Mouse (Mus musculus) MEL-GATA-1-ER (cell line): ENCODE measurements around the gene Pax3.

Experiments
- DNase-seq: peaks from one replicate; pipeline ENCODE4 v3.0.0-alpha.2; 2012; ENCODE audit warnings: low read depth; ENCODE audit errors: extremely low read depth

Gene Pax3

DNA sequence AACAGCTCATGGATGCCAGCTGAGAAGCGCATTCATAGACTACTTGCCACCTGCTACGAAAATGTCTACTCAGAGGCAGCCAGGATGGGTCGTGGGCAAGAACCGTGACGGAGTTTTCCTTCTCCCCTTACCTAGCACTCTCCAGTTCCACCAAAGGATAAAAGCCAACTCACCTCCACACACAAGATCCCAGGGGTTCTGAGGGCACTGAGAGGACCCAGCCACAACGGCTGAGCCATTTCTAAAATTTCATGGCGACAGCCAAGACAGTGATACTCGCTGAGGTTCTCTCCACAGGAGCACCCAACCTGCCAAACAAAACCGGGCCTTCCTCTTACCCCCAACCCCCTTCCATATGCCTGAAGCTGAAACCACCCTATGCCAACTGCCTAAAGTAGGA lies 2.3 kb upstream of the Pax3 start:
- no peak for DNase-seq

DNA sequence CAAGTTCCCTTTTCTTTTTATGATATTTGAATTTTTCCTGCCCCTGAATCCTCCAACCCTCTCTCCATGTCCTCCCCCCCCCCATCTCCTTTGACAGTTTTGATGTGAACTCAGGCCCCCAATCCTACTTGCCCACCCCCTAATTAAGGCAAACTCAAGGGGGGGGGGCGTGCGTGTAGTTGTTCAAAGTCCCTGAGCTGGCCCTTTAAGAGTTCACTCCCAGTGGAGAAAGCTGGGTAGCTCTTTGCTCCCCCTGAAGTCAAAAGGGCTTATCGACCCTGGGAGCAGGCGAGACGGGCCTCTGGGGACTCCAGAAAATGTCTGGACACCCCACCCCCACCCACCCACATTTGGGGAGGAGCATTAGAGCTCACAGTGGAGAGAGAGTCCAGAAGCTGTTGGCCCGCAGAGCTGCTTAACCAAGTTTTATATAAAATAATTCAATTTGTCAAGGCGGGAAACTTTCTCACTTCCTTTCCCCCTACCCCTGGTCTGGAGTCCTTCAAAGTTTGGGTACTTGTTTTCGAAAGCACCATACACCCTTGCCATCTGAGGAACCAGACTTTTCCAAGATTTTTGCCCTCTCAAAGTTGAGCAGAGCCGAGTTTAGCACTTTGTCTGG lies 1.5 kb upstream of the Pax3 start:
- no peak for DNase-seq

DNA sequence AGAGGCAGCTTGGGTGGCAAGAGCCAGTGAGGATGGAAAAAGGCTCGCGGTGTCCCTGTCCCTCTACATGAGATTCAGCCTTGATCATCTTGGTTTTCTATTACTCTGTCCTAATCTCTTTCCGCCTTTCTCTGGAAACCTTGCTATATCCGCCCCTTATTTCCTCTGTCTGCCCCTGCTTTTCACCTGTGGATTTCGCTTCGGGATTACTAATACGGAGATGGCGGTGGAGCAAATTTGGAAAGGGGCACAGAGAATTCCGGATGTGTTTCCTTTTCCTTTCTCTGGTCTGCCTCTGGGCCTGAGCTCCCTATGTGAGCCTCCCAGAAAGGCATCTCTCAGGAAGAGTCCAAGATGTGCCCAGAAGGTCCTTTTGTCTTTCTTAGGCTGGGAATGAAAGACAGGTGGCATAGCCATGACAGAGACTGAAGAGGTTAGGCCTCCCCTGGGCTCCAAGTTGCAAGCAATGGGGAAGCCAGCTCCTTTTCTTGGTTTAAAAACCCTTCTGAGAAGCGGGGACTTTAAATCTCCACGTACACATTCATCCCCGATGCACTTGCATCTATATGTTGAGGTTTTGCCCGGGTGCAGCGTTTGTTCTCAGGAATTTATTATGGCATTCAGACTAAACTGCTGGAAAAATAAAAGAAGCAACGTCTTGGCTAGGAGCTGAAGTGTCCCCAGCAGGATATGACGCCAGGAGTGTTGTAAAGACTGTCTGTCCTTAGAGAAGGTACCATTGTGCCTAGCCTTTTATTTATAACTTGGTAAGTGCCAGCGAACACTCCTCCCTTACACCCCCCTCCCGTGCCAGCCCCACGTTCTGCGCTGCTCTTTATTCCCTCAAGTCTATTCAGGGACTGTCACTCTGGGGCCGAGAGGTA lies 659 bp upstream of the Pax3 start:
- DNase-seq: no peak

DNA sequence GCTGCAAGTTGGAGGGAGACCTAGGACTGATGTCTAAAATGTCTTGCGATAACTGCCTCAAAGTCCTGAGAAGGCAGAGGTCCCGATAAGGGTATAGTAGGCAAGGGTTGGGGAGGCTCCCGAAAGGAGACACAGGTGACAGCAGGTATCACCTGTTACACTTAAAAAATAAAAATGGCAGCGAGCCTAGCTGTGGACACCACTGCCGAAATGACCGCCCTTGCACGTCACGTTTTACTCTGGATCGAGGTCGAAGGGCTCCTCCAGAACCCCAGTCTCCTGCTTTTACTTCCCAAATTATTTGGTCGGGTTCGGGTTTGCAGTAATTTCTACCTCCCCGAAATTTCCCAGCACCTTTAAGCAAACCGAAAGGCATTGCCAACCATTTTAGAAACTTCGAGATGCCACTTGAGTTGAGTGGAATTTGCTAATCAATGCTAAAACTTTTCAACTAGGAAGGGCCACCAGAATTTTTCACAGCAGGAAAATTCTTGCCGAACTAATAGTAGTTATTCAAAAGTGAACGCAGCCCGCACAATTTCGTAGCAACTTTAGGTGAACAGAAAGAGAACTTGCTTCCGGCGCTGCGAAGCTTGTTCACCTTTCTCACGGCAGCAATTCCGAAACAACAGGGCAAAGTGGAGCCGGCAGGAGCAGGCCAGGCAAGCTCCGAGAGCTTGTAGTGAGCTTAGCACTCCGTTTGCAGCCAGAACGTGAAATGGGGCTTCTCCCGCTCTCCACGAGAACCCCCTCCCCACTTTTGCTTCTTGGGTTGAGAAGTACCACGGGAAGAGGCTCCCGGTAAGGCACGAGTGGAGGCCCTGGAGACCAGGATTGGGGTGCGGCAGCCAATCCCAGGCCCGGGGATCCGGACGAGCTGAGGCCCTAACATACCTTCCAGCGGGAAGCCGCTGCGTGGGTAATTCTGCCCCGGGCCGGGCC lies 892 bp downstream of the Pax3 start:
- no peak for DNase-seq

DNA sequence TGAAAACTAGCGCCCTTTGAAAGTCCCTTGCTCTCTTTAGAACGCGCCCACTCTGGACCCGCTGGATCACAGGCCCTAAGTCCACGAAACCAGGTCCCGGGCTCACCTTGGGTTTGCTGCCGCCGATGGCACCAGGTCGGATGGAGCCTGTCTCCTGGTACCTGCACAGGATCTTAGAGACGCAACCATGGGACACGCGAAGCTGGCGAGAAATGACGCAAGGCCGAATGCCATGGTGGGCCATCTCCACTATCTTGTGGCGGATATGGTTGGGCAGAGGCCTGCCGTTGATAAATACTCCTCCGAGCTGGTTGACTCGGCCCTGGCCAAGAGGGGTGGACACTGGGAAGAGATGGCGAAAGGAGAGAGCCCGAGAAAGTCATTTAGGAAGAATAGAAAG lies 1.8 kb downstream of the Pax3 start:
- no peak for DNase-seq

DNA sequence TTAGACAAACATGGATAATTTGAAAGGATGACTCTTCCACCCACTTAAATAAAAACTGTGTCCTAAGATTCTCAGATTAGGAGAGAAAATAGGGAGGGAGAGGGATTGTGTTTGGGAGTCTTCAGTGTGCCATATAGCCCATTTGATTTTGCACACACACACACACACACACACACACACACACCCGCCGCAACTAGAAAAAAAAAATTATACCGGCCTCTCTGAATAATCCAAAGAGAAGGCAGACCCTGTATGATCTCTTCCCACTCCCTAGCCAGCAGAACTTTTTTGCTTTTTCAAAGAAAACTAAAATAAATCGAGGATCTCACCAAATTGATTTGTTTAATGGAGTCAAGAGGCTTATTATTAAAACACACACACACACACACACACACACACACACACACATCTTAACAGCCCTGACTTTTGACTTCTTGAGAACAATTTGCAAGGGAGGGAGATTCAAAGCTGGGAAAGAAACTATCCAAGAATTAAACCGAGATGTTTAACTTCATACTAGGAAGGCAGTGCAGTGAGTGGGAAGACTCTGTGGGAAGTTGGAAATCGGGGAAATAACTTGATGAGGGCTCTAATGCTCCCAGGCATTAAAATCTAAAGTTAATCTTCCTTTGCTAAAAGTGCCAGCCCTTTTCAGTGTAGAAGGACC lies 2.4 kb downstream of the Pax3 start:
- no peak for DNase-seq

DNA sequence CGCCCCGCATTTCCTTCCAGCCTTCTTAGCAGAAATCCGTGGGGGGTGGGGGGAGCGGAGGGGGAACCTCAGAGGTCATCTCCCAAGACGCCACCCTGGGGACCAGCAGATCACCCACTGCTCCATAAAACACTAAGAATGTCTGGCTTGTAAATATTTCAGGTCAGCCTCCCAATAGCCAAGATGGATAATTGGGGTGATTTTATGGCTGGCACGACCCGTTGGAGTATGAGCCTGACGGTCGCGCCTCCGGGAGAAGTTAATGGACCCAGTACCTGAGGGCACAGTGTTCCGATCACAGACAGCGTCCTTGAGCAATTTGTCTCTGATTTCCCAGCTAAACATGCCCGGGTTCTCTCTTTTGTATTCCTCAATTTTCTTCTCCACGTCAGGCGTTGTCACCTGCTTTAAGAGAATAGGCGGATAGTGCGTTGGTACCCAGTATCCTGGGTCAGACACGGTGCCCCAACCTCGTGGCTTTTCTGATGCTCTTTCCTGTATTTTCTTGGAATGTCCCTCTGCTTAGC lies 3.4 kb downstream of the Pax3 start:
- no peak for DNase-seq

DNA sequence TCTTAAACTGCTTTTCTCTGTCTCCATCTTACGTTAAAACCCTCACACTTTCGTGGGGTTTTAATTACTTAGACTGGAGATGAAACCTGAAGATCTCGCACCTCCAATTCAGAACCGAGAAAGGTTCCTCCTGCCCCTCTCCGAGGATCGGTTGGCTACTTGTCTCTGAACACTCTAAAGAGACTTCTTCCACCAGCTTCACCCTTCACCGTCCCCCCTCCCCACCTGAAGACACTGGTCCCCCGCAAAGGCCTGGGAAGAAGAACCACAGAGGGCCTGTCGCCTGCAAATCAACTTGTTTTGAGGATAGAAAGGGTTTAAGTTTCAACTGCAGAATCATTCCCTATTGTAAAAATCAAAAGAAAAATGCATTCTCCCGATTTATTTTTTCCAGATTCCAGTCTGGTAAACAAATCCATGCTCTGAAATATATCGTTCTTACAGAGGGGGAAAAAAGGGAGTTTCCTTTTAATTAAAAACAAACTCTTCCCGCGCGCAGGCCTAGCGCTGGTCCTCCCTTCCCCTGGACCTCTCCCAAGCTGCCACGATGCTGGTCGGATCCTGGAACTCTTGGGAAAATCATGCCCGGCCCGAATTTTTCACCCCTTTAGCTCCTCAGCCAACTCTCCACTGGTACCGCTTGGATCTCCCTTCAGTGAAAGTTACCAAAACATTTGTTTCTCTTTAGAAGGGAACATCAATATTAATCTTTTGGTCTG lies 4.0 kb downstream of the Pax3 start:
- DNase-seq: no peak

DNA sequence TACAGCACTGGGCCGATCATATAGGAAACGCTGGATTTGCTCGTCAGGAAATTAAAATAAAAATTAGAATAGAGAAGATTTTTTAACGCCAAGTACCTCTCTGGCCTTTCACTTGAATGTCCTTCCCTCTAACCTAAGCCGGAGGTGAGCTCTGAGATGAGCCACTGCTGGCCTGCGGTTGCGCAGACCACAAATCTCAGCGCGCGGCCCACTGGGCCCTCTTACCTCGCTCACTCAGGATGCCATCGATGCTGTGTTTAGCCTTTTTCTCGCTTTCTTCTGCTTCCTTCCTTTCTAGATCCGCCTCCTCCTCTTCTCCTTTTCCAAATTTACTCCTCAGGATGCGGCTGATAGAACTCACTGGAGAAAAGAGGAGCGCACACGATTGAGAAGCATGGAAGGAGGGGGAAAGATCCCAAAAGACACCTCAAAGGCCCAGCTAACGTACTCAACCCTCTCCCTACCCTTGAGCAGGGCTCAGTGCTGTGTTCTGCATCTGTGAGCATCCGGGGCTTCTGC lies 4.7 kb downstream of the Pax3 start:
- DNase-seq: no peak

DNA sequence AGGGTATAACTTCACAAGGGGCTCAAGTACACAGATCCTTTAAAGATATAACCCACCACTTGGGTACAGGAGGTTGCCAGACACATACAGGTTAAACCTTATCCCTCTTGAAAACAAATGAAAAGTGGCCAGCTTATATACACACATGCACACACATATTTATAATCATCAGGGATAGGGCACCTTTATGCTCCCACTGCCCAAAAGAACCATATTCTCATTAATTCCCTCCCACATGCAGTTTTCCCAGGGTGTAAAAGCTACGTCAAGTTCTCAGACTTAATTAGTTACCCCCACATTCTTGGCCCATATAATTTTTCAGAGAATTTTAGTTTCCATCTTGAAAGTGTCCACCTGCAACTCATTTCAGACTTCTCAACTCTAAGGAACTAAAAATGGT lies 5.2 kb downstream of the Pax3 start:
- no peak for DNase-seq

DNA sequence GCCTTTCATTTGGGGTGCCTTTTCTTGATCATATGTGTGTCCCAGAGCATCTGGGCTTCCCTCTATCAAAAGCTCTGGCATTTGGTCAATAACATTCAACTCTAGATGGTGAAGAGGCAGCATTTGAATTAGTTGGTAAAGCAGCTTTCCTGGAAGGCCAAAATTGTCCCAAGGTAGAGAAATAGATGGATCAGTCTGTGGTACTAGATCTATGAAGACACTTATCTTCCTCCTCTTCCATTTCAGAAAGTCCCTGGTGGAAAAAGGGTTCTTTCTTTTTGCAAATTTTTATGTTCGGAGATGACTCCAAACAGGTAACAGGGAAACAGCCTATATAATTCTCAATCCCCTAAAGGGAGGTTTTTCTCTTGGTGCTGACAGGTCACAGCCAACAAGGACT lies 5.6 kb downstream of the Pax3 start:
- no peak for DNase-seq

DNA sequence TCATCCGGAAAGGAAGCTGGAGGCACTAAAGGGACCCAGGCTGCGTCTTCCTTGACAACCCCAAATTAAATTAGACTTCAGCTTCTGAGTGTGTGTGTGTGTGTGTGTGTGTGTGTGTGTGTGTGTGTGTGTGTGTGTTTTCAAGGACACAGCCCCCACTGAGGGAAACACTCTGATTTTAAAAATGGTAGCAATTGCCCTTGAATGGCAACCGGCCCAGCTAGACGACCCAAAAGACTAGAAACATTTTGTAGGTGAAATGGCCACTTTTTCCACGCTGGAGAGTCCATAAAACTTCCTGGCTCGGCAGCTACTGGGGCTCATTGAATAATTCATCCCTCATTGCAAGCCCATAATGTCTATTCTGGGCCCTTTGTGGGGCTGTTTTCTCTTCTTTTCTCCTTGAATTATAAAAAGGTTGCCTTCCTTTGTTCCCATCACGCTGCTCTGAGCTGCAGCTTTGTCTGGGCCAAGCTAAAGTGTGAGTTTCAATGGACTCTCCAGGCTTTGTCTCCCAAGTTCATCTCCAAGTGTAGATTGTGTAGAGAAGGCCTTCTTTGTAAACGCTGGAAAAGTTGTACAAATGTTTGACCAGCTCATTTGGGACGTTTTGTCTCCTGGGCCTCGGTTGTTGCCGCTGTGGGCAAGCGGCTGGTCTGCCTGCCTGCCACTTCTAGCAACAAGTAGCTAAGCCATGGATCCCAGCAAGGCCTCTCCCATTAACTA lies 6.4 kb downstream of the Pax3 start:
- no peak for DNase-seq

DNA sequence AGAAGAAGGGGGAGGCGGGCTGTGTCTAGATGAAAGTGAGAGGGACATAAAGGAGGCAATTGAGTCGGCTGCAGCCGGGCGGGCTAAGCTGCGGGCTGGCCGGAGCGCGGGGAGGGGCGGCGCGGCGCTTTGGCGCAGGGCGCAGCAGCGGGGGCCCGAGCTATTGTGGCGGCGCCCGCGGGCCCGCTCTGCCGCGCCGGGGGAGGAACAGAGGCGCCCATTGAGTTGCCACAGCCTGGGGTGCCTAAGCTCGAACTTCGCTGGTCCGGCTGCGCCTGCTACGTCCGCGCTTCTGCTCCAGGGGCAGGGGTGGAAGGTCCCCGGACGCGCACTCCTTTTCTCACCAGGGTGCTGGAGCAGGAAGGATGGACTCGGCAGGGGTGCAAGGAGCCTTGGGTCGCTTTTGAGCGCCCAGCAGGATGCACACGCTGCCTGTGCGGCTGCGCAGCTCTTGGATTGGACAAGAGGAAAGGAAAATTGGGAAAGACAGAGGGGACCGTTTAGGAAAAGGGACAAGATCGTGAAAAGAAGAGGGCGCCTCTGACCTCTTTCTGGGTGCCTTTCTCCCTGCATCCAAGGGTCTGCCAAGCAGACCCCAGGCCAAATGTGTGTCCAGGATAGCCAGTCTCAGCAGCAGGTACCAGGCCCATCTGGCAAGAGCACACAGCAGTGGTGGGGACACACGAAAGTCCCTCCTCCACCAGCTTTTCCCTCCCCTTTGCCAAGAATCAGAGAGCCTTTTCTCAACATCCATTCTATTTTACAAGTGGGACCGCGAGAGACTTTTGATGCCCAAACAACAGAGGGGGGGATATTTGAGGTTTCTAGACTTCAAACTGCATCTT lies 7.2 kb downstream of the Pax3 start:
- no peak for DNase-seq

DNA sequence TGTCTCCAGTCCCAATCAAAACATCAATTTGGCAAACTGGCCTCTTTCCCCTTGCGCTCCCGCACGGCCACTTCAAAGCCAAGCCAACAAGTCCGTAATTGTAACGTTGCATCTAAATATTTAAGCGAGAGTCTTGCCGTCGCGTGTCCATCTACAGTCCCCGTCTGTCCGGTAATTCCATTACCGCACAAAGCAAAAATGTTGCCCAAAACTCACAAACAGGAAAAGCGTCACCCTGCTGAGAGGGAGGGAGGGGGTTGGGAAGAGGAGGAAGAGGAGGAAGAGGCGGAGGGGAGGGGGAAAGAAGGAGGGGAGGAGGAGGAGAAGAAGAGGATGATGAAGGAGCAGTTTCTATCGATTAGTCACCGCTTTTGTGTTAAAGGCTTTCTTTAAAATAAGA lies 7.9 kb downstream of the Pax3 start:
- no peak for DNase-seq

DNA sequence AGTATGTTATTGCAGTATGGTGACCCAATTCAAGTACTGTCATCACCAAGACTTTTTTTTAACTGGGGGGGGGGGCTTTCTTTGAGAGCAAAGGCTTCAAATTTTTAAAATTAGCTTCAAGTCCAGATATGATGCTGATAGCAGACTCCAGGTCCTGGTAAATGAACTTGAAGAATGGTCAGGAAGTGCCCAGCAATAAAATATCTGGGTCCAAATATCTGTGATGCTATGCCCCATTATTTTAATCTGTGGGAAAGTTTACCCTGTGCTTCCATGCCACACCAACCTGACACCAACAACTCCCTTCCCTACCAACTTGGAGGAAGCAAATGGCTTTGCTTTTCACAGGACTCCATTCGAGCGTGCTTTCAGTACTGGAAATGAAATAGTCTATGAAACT lies 8.6 kb downstream of the Pax3 start:
- no peak for DNase-seq

DNA sequence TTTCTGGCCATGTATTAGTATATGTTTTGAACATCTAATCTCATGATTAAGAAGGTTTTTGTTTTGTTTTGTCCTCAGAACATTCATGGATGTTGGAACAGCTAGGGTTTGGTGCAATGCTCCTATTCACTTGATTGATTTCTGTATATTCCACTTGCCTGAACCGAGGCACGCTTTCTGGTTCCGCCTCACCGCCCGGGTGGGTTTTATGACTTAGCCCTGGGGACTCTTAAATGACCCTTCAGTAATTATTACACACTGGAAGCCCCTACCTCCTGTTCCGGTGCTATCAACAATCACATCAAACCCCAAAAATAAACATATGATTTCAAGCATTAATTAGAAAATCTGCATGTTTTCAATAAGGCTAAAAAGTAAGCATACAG lies 9.2 kb downstream of the Pax3 start:
- DNase-seq: no peak

DNA sequence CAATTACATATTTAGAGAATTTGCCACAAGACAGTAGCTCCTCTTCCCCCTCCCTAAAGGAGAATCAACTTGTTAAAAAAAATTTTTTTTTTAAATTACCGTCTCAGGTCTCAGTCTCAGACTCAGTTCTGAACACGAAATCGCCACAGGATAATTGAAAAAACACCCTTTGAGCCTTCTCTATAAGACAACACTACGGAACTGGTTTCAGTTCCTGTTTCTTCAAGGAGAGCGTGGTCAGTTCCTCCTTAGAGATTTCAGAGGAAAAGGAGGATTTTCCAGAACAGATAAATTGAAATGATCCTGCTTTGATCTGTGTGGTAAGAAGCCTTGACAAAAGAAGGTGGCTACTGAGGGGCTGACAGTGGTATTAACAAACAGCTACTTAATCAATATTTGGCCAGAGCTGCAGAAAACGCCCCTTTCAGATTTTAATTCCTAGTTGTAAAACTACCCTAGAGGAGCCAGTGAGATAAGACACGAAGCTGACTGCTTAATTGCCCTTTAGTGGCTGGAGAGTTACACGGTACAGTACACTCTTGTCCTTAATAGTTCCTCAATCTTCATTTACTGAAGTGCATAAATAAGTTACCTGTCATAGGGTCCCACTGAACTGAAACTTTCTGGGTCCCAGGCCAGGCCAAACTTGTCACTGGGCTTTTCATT lies 9.7 kb downstream of the Pax3 start:
- DNase-seq: no peak

DNA sequence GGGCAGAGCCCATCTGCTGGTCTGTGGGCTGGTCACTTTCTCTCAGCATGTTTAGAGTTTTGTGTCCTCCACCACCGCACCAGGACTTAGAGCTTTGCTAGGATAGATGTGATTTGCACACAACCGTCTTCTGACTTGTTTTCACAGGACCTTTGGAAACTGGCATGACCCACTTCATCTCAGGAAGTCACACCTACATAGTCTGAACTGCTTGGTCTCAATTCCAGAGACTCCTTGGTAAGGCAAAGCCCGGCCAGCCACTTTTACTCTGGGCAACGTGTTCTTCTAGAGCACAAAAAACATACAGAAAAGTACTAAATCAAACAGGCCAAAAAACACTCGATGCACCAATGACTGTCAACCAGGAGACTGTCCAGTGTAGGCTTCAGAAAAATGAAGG lies 14.0 kb downstream of the Pax3 start:
- no peak for DNase-seq
